Mouse (Mus musculus) retina, postnatal 1 day (tissue): Measurements from ENCODE around the gene Gls.
A peak's percentile ranks its signal among the peaks of the same experiment; 100 is the strongest.

ENCODE experiments used
- DNase-seq: peaks from one replicate; pipeline ENCODE4 v3.0.0-alpha.2; 2012

The Gls gene

DNA sequence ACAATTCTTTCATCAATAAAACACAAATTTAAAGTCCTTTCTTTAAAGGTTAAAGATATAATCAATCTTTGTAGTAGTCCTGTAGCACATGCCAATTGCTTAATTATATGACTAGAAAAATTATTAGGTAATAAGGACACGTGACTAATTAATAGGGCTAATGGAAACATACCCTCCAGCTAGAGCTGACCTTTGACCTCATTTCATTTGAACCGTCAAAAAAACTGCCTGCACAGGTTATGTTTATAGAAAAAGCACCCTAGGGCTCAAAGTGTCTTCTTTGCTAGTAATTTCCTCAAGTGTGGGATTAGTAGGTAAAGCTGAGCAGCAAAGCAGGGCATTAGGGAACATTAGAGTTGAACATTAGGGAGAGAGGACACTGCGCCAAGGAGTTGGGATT is 9.2 kb upstream of the Gls start:
- DNase-seq = no peak

DNA sequence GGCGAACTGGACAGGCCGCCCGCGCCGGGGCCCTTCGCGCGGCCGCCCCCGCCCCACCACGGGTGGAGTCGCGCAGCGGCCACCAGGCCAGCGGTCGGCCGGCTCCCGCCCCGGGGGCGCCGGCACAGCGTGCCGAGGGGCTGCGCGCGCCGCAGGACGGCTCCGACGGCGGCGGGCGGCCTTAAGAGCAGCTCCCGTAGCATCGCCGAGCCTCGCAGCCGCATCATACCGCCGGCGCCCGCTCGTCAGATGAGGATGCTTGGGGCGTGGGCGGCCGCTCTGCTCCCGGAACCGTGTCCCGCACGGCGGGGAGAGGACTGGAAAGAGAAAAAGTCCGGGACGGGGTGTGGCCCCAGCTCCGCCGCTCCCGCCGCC is 279 bp downstream of the Gls start:
- DNase-seq = no peak

DNA sequence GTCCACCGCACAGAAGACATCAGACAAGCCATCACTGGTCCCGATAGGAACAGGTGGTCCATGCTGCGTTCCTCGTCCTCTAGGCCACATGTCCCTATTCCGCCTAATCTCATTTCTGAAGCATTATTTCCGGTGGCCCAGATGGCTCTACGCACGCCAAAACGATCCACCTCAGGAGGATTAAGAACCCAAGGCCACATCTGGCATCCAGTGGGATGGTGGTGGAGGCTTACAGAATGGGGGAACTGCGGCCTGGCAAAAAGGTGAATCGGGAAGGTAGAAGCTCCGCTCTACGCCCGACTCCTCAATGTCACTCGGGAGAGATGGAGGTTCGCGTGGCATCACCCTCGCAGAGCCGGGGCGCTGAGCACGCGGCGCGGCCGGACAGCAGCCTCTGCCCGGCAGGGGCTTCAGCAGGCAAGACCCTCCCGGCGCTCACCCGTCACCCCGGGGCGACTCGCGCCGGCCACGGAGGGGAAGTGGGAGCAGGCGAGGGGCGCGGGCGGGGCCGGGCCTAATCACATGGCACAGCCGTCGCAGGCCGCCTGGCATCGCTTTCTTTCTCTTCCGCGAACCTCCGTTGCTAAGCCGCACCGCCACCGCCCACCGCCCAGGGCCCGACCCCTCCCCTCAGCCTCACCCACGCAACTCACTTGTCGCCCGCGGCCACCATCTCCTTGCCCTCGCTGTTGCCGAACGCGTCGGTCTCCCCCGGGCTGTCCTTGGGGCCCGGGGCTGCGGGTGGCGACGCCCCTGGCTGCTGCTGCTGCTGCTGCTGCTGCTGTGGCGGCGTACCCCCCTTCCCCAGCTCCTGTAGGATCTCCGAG is 880 bp downstream of the Gls start:
- peak; percentile 82 for DNase-seq

DNA sequence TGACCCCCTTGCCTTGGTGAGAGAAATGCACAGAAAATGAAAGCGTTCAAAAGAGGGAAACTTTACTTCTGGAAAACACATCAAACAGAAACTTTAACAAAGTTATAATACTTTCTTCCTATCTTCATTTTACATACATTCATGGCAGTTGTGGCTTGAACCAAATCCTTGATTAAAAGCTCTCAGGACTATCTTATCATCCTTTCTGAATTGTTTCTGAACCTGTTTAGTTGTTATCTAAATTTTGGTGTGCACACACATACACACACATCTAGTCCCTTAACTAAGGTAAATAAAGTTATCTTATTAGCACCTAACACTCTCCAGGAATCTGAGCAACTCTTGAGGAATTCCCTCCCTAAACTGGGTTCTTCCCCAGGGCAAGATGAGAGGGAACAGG is 2.6 kb downstream of the Gls start:
- no peak for DNase-seq

DNA sequence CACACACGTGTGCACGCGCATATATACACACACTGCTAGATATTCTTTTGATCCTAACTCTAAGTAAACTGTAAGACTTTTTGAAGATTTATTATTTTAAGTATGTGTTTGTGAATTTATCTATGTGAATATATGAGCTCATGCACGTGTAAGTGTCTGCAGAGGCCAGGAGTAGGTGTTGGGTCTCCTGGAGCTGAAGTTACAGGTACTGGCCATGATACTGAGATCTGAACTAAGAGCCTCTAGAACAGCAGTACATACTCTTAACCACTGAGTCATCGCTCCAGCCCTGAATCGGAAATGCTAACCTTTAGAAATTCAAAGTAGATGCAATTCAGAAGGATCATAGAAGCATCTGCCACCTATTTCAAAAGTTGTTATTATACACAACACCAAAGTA is 4.9 kb downstream of the Gls start:
- no peak for DNase-seq

DNA sequence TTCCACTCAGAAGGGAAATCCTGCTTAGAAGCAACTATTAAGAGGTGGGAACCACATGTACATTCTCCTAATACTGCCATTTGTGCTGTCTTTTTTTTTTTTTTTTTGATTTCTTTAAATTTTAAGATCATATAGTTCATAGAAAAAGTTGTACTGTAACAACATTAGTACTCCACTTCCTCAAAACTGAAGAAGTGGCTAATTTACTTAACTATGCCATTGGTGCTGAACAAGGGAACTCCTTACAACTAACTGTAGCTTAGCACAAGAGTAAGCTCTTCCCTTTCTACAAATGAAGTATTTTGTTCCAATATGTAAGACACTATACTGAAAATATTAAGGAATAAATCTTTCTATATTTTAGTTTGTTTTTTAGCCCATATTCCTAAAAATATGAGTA is 6.6 kb downstream of the Gls start:
- no peak for DNase-seq

DNA sequence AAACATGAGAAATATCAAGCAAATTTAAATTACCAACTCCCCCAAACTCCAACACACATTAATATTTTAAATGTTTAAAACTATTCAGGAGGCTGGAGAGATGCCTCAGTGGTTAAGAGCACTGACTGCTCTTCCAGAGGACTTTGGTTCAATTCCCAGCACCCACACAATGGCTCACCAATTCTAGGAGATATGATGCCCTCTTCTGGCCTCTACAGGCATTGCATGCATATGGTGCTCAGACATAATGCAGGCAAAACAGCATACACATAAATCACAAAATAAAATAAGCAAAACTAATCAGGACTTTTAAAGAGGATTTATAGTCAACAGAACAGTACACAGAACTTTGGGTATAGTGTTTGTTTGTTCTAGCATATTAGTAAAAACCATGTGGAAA is 16.3 kb downstream of the Gls start:
- peak; percentile 6 for DNase-seq

DNA sequence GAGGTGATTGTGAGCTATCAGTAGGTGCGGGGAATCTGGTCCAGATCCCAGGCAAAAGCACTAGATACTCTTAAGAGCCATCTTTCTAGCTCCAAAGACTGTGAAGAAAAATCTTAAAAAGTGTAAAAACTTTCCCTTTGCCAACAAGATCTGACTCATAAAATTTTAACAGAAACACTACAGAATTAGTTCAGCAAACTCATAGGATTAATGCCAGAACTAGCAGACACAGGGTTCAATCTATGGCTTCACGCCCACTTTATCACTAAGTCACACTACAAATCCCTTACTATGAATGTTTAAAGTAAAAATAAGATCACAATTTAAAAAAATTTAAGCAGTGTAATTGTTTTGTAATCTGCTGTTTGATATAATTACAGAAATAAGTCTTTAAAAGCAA is 50.0 kb downstream of the Gls start:
- no peak for DNase-seq

DNA sequence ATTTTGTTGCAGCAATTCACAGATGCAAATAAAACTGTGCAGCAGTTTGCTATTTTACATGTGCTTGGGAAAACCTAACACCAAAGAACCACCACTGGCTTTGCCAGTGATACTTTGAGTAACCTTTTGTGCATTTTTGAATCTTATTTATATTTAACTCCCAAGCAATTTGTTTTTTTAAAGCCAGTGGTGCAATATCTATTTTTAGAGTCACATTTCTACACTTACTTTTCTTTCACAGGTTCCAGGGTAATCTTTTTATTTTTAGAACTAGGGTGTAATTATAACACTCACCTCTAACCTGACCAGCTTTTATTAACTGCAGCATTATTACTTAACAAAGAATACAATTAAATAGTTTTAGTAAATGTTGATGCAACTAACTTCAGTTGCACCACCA is 51.0 kb downstream of the Gls start:
- DNase-seq = no peak

DNA sequence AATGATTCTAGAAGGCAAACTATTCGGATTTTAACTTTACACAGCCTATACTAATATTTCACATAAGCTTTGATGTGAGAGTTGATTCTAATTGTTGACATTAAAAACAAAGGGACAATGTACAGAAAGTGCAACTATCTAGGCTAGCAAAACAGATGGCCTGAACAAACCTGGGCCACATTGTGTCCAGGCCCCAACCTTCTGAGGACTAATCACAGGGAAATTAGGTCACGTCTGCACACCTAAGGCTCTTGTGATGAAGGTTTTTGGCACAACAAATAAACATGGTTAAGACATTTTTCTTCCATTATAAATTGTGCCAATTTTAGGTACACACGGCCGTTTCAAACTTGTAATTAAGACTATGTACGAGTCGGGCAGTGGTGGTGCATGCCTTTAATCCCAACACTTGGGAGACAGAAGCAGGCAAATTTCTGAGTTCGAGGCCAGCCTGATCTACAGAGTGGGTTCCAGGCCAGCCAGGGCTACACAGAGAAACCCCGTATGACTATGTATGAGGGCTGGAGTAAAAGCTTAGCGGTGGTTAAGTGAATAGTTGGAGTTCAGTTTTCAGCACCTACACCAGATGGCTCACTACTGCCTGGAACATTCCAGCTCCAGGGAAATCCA is 53.0 kb downstream of the Gls start:
- DNase-seq = no peak

DNA sequence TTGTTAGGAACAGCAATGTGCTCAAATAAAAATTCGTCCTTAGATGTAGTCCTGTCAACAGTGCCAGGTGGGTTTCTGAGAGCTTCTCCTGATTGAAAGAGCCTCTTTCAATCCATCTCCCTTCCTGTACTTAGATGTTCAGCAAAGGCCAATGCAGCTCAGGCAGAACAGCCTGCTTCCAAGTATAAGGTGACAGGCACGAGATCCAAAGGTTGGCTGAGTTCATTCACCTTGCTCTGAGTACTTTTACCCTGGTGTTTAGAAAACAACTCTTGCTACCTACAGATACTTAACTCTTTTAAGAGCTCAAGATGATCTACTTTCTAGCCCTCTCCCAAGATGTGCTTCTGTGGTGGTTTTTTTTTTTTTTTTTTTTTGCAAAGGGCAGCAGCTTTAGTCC is 56.0 kb downstream of the Gls start:
- no peak for DNase-seq

DNA sequence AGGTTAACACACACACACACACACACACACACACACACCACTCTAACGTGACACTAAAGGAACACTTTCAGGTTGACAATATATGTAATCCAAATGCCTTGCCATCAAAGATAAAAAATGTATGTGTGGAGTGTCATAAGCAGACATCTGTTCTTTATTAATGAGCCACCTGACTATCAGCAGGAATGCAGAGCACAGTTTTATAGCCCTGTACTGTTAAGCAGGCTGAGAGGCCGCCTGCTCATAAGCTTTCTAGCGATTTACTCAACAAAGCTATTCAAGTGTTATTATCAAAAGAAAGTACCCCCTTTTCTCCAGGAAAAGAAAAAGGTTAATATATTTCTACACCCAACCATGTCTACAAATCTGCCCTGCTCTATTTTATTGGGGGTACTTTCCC is 57.0 kb downstream of the Gls start:
- DNase-seq = no peak

DNA sequence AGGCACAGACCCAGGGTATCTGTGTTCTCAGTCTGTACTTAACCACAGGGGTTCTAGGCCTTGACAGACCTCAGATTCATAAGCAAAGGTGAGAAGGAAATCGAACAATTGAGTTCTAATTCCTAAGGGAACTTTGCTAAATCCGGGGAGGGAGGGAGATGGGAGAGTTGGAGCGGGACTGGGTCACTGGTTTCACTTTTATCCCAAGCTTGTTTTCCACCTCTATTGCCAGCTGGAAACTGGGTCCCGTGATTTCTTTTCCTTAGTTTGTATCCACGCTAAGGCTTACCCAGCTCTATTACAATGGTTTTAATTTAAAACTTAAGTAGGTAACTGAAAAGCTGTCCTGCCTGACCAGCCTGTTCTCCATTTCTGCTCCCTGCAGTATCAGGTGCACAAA is 57.7 kb downstream of the Gls start:
- DNase-seq = no peak

DNA sequence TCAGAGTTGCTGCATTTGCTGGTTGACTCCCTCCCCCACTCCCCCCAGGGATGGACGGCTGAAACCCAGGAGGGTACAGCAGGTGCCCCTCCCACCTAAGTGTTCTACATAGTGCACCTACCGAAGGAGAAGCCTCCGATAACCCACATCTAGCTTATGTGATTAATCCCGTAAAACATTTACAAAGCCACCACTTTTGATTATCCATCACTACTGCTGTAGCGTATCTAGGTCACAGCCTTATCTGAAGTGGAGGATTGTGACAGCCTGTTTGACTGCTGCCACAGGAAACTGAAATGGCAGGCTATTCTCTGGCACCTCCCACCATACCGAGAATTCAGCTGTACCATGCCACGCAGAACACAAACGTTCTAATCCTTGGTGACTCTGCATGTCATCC is 61.8 kb downstream of the Gls start:
- DNase-seq = peak; percentile 56

DNA sequence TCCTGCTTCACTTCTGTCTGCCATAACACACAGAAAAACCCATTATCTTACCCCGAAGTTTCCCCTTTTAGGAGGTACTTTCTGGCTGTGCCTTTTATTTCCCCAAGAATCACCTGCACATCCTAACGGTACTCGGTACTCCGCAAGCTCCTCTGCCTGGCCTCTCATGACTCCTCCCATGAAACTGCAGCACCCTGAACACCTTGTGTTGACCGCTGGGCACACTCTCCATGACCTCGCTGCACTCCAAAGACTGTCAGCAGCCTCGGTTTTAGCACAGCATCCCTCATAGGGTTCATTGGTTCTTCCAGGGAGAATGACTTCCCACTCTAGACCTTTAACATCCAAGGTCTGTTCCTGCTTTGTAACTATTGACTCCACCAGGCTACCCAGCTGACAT is 62.3 kb downstream of the Gls start:
- no peak for DNase-seq

DNA sequence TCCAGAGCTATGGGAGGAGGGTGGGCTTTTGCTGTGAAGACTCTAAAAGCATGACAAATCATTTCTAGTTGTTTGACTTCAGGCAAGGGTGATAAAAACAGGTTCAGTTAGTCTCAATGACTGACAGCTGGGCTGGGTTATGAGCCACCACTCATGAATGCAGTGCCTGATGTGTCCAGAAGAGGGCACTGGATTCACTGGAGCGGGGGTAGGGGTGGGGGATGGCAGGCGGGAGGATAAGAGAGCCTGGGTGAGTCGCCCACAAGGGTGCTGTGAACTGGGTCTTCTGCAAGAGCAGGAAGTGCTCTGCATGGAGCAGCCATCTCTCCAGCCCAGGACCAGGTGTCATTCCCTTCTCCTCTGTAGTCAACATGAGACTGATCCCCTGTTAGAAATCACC is 63.0 kb downstream of the Gls start:
- DNase-seq = peak; percentile 58

DNA sequence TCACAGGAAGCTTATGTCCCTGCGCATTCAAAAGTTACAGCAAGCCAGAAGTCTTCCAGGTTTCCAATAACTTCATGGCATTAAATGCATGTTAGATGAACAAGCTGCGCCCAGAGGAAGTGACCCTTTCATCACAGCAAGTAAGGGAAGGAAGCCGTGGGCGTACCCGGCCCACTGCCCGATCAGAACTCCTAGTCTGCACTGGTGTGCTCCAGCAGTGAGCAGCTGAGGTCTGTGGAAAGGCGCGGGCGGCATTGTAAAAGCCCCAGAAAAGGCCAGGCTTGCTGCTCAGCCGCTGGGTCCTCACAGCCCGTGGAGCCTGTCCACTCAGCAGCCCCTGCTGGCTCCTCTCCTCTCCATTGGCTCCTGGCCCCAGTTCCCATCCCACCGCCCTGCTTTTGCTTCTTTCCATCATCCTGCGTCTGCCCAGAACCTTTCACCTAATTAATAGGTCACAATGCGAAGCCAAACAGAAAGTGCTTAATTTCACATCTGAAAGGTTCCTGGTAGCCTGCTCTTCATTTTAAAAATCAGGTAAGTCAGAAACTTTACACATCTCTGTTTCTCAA is 66.3 kb downstream of the Gls start:
- DNase-seq = no peak

DNA sequence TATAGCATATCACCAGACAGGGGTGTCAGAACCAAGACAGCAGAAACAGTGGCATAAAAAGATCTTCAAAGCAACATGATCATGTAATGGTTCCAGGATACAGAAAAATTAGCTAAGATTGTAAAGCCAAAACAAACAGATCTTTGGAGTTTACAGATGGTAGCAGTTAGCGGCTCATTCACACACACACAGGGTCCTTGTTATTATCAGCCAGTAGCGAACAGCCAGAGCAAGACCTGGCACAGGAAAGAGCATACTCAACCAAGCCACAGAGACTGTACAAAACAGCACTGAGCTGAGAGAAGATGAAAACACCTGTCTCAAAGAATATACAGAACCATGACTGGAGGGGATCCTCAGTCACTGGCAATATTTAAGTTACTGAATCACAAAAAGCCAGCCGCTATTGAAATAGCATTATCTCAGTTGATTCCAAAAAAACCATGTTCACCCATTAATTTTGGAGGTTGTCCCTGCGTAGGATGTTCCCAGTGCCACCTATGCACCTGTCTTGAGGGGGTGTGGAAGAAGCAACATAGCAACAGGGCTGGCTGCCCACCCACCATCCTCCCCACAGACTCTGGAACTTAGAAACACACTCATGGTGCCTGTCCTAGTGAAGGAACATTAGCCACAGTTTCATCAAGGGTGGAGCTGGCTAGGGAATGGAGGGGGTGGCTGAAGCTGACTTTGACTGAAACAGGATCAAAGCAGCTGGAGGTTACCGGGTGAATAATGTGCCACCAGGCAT is 69.2 kb downstream of the Gls start:
- DNase-seq = no peak

DNA sequence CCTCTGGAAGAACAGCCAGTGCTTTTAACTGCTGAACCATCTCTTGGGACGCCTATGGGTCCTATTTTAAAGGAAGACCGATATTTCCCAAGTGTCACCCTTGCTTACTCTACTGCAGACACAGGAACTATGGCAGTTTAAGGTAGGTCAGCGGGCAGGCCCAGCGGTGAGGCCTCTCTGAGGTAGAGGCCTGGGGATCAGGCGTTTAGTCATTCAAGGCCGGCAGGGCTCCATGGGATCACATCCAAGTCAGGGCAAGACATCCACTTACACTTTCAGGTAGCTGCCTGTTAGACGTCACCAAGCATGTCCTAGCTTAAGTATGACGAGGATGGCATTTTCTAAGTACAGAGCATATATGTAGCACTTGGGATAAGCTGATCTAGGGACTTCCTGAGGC is 71.9 kb downstream of the Gls start:
- DNase-seq = no peak

DNA sequence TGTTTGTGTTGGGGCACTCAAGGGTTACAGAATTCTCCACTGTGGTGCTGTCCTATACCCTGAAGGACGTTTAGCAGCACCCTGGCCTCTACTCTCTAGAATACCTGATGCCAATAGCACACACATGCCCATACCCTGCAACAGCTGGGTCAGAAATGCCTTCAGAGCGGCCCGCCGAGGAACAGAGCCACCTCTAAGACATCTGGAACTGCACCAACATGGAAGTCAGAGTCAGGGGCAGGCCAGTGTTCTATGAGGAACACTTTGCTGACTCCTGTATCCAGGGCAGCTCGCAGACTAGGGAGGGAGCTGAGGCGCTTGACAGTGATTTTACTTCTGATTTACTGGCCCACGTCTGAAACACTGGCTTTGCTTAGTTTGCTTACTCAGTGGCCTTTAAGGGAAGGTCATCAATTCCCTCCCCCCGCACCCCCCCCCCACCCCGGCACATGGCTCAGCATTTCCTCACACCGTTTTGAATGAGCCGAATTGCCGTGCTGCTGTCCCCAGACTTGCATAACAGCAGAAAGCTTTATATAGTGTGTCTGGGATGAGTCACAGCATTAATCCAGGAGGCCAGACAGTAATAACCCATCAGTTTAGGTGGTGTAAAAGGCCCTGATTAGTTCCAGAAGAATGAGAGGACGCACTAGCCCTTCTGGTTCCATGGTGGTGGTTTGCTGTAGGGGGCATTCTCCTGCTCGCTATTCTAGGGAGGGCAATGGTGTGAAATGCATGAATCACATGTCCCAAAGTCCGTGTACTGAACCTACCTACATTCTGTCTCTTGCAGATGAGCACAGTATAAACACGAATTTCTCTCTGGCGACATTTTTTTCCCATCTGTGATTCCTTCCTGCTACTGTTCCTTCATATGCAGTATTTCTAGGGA is 74.3 kb downstream of the Gls start:
- no peak for DNase-seq

DNA sequence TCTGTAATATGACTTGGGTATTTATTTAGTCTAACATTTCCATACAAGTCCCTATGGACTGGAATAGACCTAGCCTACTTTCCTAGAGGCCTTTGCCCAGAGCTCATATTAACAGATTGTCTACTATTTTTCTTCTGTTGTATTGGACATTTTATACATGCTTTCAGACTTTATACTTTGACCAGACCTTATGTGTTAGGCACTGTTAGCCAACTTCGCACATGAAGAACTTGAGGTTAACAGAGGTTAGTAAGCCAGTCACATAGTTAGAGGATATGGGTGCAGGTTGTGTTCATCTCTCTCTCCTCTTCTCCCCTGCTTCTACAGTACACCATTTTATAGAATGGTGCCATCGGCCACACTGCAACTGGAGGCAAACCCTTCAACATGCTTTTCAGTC is 75.0 kb downstream of the Gls start:
- no peak for DNase-seq

DNA sequence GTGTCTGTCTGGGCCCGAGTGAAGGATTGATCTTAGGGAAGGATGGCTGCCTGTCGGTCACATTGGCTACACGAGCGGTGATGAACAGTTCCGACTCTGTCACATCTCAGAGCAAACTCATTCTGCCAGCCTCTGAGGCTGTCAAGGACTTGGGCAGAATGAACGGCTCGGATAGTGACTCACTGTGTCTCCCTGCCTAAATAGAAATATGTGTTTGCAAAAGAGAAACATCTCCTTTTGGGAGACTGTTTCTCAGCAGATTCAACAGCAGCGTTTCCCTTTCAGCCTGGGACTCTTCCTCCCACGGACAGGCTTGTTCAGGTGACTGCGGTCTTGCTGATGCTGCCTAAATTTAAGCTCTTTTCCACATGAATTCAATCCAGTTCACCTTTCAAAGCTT is 76.7 kb downstream of the Gls start:
- no peak for DNase-seq

DNA sequence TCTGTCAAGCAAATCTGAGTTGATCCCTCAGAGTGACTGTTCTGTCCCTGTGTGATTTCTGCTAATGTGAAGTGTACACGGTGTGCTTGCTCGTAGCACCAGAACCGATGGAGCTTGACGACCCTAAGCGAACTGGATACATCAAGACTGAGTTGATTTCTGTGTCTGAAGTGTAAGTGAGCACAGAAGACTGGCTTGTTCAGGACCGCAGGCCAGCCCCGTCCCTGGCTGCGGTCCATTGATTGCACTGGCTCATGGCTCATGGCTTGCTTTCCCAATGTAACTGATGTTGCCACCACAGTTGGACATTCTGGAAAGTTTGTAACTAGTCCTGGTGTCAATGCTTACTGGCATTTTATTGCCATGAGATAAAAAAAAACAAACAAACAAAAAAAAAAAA is 78.1 kb downstream of the Gls start:
- DNase-seq = no peak
